Mouse (Mus musculus) heart, embryonic 16.5 days (tissue): Measurements from ENCODE around the gene Isoc2a. TPM values are rescaled to one million over a fixed set of nuclear protein-coding genes. Genes with fewer than 3 reads are reported as not detected.

ENCODE experiments used
- ATAC-seq: fragments of 200-750 bp; cut with Nextera tagmentation; replicated peaks from 2 replicates; pipeline ENCODE4 v1.8.0; 2017; ENCODE audit warnings: moderate number of reproducible peaks; ENCODE audit not compliant: insufficient read depth, low FRiP score; ENCODE audit errors: extremely low read depth
- H3K27ac ChIP-seq: fragments of 300-500 bp; sonication (generic); 2 replicates; pipeline ENCODE4 v1.5.1; 2014; ENCODE audit warnings: mild to moderate bottlenecking, low read length, control low read depth, moderate library complexity
- H3K27me3 ChIP-seq: fragments of 300-500 bp; sonication (generic); 2 replicates; pipeline ENCODE4 v1.6.1; 2014; ENCODE audit warnings: low read length, mixed read lengths; ENCODE audit not compliant: control insufficient read depth, insufficient read depth
- H3K36me3 ChIP-seq: fragments of 300-500 bp; sonication (generic); 2 replicates; pipeline ENCODE4 v1.6.1; 2014; ENCODE audit not compliant: control insufficient read depth, insufficient read depth
- H3K4me1 ChIP-seq: fragments of 300-500 bp; sonication (generic); 2 replicates; pipeline ENCODE4 v1.6.1; 2014; ENCODE audit warnings: low read length, mixed read lengths; ENCODE audit not compliant: control insufficient read depth, insufficient read depth
- H3K4me2 ChIP-seq: fragments of 300-500 bp; sonication (generic); 2 replicates; pipeline ENCODE4 v1.6.1; 2014; ENCODE audit warnings: low read depth, mild to moderate bottlenecking, control low read depth, low read length
- H3K4me3 ChIP-seq: fragments of 300-500 bp; sonication (generic); 2 replicates; pipeline ENCODE4 v1.5.1; 2014; ENCODE audit warnings: mild to moderate bottlenecking, control low read depth, low read length
- H3K9ac ChIP-seq: fragments of 300-500 bp; sonication (generic); 2 replicates; pipeline ENCODE4 v1.6.1; 2014; ENCODE audit warnings: low read length, control low read depth
- H3K9me3 ChIP-seq: fragments of 300-500 bp; sonication (generic); replicated peaks from 2 replicates; pipeline ENCODE4 v1.6.1; 2016; ENCODE audit warnings: low read length; ENCODE audit not compliant: control insufficient read depth
- WGBS: fragments of 180-500 bp; shearing (Covaris S2); extraction: QIAGEN DNeasy Blood & Tissue Kit; methylation state at CpG from one replicate; pipeline ENCODE4 v1.1.7; 2014; 5-methylcytosine and 5-hydroxymethylcytosine counted together
- polyA plus RNA-seq: library from polyadenylated mRNA; unstranded; fragments of >200 nt; fragmentation: Nextera tagmentation; extraction: Ambion mirVana; gene quantifications from 2 replicates; pipeline ENCODE4 v1.2.1, GENCODE M21; 2015

The Isoc2a gene
- polyA plus RNA-seq, 1 experiment from 2014 or later = 2.0 TPM

DNA sequence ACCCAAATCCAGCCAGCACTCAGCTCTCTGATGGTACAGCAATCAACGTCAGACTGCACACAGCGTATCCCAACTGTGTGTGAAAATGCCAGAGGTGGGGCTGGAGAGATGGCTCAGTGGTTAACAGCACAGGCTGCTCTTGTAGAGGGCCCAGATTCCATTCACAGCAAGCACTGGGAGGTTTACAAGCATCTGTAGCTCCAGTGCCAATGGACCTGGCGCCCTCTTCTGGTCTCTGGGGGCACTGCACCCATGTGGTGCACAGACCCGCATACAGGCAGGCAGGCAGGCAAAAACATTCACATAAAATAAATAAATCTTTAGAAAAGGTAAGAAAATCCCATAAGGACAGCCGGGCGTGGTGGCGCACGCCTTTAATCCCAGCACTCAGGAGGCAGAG lies 24.2 kb downstream of the Isoc2a start:
- Histone ChIP-seq H3K27me3 (no peaks in the 10 kb centered on the region), H3K4me1 (peaks cover 7% of the 10 kb centered on the region), H3K27ac (no peak overlapping the region; the same call in 1 of the 2 replicates), H3K4me2 (peak overlapping the region; percentile 75; the same call in 1 of the 2 replicates), H3K36me3 (no peaks in the 10 kb centered on the region), H3K9me3 (peaks cover 4% of the 10 kb centered on the region; the same call in 1 of the 2 replicates), H3K9ac (no peak overlapping the region; the same call in 1 of the 2 replicates), H3K4me3 (peak overlapping the region; percentile 44)
- no peak for ATAC-seq
- 53% methylated on average over 8 of the region's 8 CpGs for WGBS

DNA sequence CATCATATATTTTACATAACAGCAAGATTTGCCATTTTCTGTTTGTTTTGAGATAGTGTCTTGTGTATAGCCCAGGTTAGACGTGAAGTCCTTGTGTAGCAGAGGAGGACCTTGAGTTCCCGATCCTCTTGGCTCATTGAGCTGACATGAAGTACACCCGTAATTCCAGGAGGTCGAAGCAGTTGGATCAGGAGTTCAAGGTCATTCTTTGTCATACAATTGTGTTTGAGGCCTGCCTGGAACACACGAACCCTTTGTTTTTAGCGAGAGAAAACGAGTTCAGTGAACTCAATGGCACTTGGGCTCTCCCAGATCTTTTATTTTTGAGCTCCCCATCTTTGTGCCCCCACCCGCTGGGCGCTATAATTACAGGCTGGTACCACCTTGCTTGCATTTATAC lies 25.5 kb downstream of the Isoc2a start:
- H3K27ac ChIP-seq = no peak overlapping the region
- WGBS = 66% methylated on average over 9 of the region's 9 CpGs

DNA sequence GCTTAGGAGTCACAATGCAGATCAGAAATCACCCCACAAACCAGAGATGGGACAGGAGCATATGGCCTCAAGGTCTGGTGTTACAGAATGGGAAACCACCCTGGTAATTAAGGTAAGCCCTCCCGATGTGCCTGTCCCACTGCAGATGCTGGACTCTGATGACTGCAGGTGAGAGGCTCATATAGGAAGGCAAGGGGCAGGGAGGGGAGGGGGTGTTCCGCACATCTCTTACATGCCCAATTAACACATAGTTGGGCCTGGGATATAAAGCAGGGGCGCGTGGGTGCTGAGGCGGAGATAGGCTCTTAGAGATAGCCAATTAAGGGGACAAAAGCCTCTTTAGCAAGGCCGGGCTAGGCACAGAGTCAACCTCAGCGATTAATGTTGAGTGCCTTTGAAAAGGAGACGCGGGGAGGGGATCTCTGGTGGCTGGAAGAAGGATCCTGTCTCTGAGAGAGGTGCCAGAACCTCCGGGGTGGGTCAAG lies 29.6 kb downstream of the Isoc2a start, which contains the start of gene Gm36210:
Gene Gm36210, minus strand, starts transcription at position 51 of the 485 bp plus-strand sequence.
- ATAC-seq = no peak
- no peaks in the 10 kb centered on the region for H3K4me1 ChIP-seq
- H3K9ac ChIP-seq = no peak within 1 kb of the TSS
- 40% methylated on average over 10 of the region's 10 CpGs for WGBS
- H3K4me3 ChIP-seq = no peak within 1 kb of the TSS
- H3K9me3 ChIP-seq = no peaks in the 10 kb centered on the region
- H3K27me3 ChIP-seq = no peaks in the 10 kb centered on the region
- H3K27ac ChIP-seq = no peak within 1 kb of the TSS
- H3K36me3 ChIP-seq = no peaks in the 10 kb centered on the region
- no peak within 1 kb of the TSS for H3K4me2 ChIP-seq

More for the DNA sequence above, 25.5 kb downstream of the Isoc2a start:
- no peak overlapping the region for H3K9ac ChIP-seq
- peaks cover 4% of the 10 kb centered on the region; the same call in 1 of the 2 replicates for H3K9me3 ChIP-seq
- H3K4me3 ChIP-seq = no peak overlapping the region
- no peak for ATAC-seq
- no peaks in the 10 kb centered on the region for H3K36me3 ChIP-seq
- H3K27me3 ChIP-seq = no peaks in the 10 kb centered on the region
- peaks cover 7% of the 10 kb centered on the region for H3K4me1 ChIP-seq
- no peak overlapping the region for H3K4me2 ChIP-seq

DNA sequence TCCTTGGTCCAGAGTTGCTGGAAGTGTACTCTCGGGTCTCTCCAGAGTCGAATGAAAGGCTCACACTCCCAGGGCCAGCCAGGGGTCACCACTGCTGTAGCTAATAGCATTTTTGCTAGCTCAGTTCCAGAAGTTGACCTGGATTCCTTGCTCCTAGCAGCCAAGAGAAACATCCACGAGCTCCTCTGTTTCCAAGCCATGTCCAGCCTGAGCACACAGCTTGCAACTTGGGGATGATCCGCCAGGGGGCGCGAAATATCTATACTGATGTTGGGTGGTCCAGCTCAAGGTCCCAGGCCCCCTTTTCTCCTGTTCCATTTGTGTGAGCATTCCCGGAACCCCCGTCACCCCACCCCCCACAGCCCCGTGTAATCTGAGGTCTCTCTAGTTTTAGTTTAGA lies 34.6 kb downstream of the Isoc2a start:
- no peak overlapping the region for H3K27ac ChIP-seq
- no peak overlapping the region for H3K4me2 ChIP-seq
- ATAC-seq = no peak
- no peak overlapping the region for H3K4me3 ChIP-seq
- H3K4me1 ChIP-seq = peaks cover 8% of the 10 kb centered on the region
- 32% methylated on average over 9 of the region's 9 CpGs for WGBS
- H3K36me3 ChIP-seq = no peaks in the 10 kb centered on the region
- H3K27me3 ChIP-seq = no peaks in the 10 kb centered on the region
- no peak overlapping the region for H3K9ac ChIP-seq
- no peaks in the 10 kb centered on the region for H3K9me3 ChIP-seq

DNA sequence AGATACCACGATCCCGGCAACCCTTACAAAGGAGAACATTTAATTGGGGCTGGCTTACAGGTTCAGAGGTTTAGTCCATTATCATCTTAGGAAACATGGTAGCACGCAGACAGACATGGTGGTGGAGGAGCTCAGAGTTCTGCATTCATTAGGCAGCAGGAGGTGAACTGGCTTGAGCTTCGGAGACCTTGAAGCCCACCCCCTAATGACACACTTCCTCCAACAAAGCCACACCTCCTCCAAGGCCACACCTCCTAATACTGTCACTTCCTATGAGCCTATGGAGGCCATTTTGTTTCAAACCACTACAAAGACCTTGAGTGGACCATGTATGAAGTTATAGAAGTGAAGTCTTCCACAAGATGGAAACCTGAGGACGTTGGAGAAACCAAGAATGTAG lies 35.3 kb downstream of the Isoc2a start:
- Histone ChIP-seq H3K36me3 (no peaks in the 10 kb centered on the region), H3K27ac (no peak overlapping the region), H3K4me1 (peaks cover 11% of the 10 kb centered on the region), H3K9me3 (no peaks in the 10 kb centered on the region), H3K4me3 (no peak overlapping the region), H3K9ac (no peak overlapping the region), H3K27me3 (no peaks in the 10 kb centered on the region), H3K4me2 (no peak overlapping the region)
- ATAC-seq = no peak
- 59% methylated on average over 5 of the region's 5 CpGs for WGBS

DNA sequence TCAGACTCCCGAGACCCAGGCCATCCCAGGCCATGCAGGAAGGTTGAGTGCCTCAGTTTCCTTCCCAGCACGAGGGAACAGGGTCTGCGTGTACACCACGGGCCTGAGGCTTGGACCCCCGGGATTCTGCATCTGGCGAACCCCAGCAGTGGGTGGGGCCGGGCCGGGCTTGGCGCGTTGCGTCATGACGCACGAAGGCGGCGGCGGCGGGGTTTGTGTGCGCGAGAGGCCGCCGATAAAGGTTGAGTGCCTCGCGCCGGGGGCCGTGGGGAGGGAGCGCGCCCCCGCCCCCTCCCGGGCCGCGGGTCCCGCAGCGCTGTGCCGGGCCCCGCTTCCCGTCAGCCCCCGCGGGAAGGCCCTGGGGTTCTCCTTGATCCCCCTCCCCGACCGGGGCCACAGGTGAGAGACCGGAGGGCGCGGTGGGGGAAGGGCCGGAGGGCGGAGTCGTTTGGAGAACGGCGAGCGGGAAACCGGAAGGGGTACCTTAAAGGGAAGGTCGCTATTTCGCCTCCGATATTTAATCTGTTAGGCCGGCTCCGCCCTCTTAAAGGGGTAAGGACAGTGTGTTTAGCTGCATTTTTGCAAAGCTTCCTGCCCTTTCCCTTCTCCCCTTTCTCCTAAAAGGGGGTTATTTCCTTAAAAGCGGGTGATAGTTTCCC lies 38.2 kb downstream of the Isoc2a start, which contains the start of gene Zfp628:
Gene Zfp628, plus strand, starts transcription at position 211 of the 659 bp plus-strand sequence.
- H3K4me3 ChIP-seq = peak within 1 kb of the TSS; percentile 87
- H3K4me2 ChIP-seq = peak within 1 kb of the TSS; percentile 93
- WGBS = under 1% methylated on average over 44 of the region's 56 CpGs
- ATAC-seq = peak; percentile 88
- peaks cover 25% of the 10 kb centered on the region for H3K36me3 ChIP-seq
- peak within 1 kb of the TSS; percentile 97 for H3K9ac ChIP-seq
- no peaks in the 10 kb centered on the region for H3K27me3 ChIP-seq
- H3K9me3 ChIP-seq = no peaks in the 10 kb centered on the region
- H3K27ac ChIP-seq = peak within 1 kb of the TSS; percentile 85
- H3K4me1 ChIP-seq = peaks cover 11% of the 10 kb centered on the region

DNA sequence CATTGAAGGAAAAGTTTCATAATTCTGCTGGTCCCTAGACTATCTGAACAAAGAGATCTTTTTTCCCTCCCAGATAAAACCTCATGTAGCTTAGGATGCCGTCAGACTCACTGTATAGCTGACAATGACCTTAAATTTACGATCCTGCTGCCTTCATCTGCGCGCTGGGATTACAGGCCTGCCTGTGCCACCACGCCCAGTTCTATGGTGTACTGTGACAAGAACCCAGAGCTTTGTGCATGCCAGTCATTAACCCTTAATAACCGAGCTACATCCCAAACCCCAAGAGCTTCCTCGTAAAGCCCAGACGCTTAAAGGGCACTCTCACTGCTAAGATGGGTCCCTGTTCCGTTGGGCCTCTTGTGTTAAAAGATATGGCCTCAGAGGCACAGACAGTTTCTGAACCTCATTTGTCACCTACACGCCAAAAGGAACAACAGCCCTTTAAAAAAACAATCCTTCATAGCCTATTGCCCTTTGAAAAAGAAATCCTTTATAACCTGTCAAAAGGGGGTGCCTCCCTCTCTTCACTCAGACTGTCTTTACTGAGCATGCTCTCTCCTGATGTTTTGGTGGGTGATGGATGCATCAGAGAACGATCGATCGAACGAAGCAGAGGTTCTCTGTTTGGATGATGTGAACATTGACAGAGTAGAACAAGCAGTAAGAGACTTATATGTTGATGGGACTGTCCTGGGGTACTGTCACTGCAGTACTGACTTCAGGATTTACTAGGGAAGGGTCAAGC lies 38.9 kb downstream of the Isoc2a start:
- Histone ChIP-seq H3K9ac (peak overlapping the region; percentile 97), H3K4me2 (peak overlapping the region; percentile 93), H3K4me3 (peak overlapping the region; percentile 87), H3K9me3 (no peaks in the 10 kb centered on the region), H3K27ac (peak overlapping the region; percentile 85), H3K4me1 (peaks cover 11% of the 10 kb centered on the region), H3K27me3 (no peaks in the 10 kb centered on the region), H3K36me3 (peaks cover 32% of the 10 kb centered on the region)
- ATAC-seq = peak; percentile 33
- WGBS = 20% methylated on average over 14 of the region's 14 CpGs

DNA sequence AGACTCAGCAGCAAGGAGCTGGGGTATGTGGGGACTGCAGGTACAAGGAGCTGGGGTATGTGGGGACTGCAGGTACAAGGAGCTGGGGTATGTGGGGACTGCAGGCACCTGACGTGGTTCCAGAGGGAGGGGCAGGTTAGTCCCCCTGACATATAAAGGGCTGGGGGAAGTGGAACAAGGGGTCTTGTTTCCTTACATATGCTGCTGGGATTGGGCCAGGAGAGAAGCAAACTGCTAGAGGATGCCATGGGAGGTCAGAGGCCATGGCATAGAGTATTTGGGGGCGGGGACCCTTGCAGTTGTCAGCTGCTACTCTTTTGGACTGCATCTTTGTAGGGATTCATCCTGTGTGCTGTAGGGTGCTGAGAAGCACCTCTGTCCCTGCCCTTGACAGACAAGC lies 40.5 kb downstream of the Isoc2a start:
- Histone ChIP-seq H3K4me2 (no peak overlapping the region), H3K27ac (no peak overlapping the region), H3K9me3 (no peaks in the 10 kb centered on the region), H3K36me3 (peaks cover 33% of the 10 kb centered on the region), H3K27me3 (no peaks in the 10 kb centered on the region), H3K4me1 (peaks cover 18% of the 10 kb centered on the region), H3K9ac (no peak overlapping the region), H3K4me3 (no peak overlapping the region)
- no peak for ATAC-seq
- WGBS = 89% methylated on average over 2 of the region's 2 CpGs

DNA sequence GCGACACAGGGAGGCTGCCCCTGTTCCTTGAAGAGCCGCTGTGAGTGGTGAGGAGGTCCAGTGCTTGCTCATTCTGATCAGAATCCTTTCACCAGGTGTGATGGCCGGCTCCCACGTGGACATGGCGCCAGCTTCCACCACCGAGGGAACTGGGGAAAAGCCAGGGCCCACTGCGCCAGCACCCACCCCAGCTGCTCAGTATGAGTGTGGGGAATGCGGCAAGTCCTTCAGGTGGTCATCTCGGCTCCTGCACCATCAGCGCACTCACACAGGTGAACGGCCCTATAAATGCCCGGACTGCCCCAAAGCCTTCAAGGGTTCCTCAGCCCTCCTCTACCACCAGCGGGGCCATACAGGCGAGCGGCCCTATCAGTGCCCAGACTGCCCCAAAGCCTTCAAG lies 41.7 kb downstream of the Isoc2a start:
- ATAC-seq = no peak
- H3K4me2 ChIP-seq = no peak overlapping the region
- H3K4me3 ChIP-seq = no peak overlapping the region
- H3K27me3 ChIP-seq = no peaks in the 10 kb centered on the region
- H3K9ac ChIP-seq = no peak overlapping the region
- H3K4me1 ChIP-seq = peaks cover 29% of the 10 kb centered on the region
- H3K27ac ChIP-seq = no peak overlapping the region
- 91% methylated on average over 15 of the region's 15 CpGs for WGBS
- H3K9me3 ChIP-seq = no peaks in the 10 kb centered on the region
- H3K36me3 ChIP-seq = peaks cover 33% of the 10 kb centered on the region
